Mouse (Mus musculus) testis, adult 2 months (tissue): Measurements from ENCODE around the gene Rspry1.

Experiments used
- CTCF ChIP-seq: fragments of 200-500 bp; IDR thresholded peaks from 2 replicates; pipeline ENCODE4 v1.5.1; 2012; ENCODE audit warnings: low read depth, mild to moderate bottlenecking, inconsistent platforms, low read length, moderate library complexity; ENCODE audit not compliant: control insufficient read depth, insufficient read depth, insufficient replicate concordance
- POLR2A ChIP-seq: fragments of 200-500 bp; IDR thresholded peaks from 2 replicates; pipeline ENCODE4 v1.6.1; 2012; ENCODE audit warnings: low read depth, mild to moderate bottlenecking, inconsistent platforms, low read length, moderate library complexity; ENCODE audit not compliant: control insufficient read depth

DNA sequence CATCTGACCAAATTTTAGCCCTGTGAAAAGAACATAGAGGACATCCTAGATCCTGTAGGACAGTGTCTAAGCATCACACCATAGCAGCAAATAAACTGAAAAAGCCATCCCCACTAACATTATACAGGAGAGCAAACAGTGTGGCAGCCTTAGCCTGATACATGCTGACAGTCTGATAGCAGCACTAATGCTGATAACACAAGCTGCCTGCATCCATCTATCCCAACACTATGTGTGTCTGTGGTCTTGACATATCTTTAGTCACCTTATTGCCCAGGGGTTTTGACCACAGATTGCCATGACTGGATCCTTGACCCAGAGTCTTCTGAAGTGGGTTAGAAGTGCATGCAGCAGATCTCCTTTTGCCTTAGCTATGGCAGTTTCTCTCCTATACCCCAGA, 53.3 kb downstream of the Rspry1 start:
- no peak for TF ChIP-seq POLR2A
- TF ChIP-seq CTCF: no peak
